Mouse (Mus musculus) C3H10T1/2 (cell line): ENCODE results near the gene Ficd. TPM values are rescaled to one million over a fixed set of nuclear protein-coding genes. Genes with fewer than 3 reads are reported as not detected.

Experiments used
- polyA plus RNA-seq, 2 experiments: library from polyadenylated mRNA; unstranded; fragments of >200 nt; fragmentation: generic; extraction: Trizol; gene quantifications; one replicate each; pipeline ENCODE4 v1.2.1; 2012; ENCODE audit warnings: missing spikeins in 2 of 2

The Ficd gene
- 1 to 10 TPM in 1 of 2 experiments, under 1 TPM in 1; 0.92 to 4.2 TPM for polyA plus RNA-seq

DNA sequence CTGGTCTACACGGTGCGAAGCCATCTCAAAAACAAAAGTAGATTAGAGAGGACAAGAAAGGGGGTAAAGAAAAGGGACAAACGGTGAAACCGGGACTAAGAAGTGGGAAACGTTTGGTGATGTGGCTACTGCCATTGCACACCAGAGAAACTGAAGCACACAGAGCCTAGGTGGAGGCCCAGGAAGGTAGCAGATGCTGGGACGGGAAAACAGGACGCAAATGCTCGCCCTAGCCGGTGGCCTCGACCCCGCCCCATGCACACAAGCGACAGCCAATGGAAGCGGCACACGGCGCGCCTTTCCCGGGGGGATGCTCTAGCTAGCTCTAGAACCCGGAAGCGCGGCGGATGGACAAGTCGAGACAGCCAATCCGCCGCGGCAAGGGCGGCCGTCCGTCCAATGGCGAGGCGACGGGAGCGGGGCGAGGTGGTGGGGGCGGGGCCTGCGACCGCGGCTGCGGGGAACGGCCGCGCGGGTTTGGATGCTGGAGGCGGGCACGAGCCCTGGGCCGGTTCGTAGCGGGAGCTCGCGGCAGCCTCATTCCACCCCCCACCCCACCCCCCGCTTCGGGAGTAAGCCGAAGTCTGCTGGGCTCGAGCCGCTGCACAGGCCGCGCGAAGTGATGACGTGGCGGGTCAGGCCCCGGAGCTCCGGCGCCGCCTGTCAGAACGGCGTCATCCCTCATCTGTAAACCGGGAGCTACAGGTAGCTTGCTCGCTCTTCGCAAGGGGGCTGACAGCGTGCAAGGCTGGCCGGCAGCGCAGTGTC lies at the start of gene Ficd:
Gene Ficd, plus strand, starts transcription at position 459 of the 768 bp plus-strand sequence.

DNA sequence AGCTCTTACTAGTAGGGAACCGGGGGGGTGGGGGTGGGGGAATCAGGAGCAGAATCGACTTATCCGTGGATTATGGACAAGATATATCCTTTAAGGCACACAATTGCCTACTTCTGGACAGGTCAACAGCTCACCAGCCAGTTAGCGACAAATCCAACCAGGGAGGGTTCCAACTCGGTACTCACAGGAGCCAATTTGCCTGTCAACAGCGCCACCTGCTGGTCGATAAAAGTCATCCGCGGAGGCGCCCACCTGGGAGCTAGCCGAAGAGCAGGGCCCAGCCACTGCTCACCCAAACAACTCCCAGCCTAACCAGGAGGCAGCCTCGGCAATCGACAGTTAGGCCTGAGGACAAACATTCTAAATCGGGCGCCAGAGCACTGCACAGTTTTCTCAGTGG lies 11.2 kb upstream of the Ficd start, which contains the start of gene 1700069L16Rik:
Gene 1700069L16Rik, minus strand, starts transcription at position 327 of the 400 bp plus-strand sequence.

DNA sequence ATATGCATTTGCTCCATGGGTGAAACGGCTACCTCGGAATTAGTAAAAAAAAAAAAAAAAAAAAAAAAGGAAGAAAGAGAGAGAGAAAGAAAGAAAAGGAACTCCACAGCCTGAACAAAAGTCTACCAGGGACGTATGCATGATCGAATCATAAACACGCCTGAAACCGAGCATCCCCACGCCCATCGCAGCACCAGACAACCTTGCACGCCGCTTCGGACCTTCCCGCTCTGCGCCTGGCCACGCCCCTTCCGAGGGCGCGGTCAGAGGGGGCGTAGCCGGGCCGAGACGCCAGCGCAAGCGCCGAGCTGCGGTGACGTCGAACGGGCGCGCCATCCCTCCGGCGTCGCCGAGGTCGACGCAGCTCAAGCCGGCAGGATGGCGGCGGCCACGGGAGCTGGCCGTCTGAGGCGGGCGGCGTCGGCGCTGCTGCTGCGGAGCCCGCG lies 36.9 kb downstream of the Ficd start, which contains the start of the genes Sart3 and Iscu:
Gene Sart3, minus strand, starts transcription at position 61 of the 446 bp plus-strand sequence.
Gene Iscu, plus strand, starts transcription at position 299 of the 446 bp plus-strand sequence.

Other genes with a start within 250 kb of the Ficd start
- gene Wscd2, start 245.5 kb upstream of the Ficd start, polyA plus RNA-seq, result under 1 TPM in 1 of 2 experiments, not detected in 1; 0.13 TPM
- 10 to 100 TPM in 1 of 2 experiments, 1 to 10 TPM in 1; 2.7 to 12.4 TPM for gene Cmklr1, start 85.4 kb upstream of the Ficd start, polyA plus RNA-seq
- gene 1700069L16Rik, start 11.0 kb upstream of the Ficd start, polyA plus RNA-seq, result not detected
- gene Sart3, start 36.7 kb downstream of the Ficd start, polyA plus RNA-seq, result 10 to 100 TPM; 16.2 to 23.0 TPM
- gene Iscu, start 36.9 kb downstream of the Ficd start, polyA plus RNA-seq, result 100 to 1,000 TPM in 1 of 2 experiments, 10 to 100 TPM in 1; 55.5 to 104 TPM
- gene Tmem119, start 64.7 kb downstream of the Ficd start, polyA plus RNA-seq, result 10 to 100 TPM in 1 of 2 experiments, 1 to 10 TPM in 1; 8.0 to 30.4 TPM
- not detected for gene Selplg, start 96.8 kb downstream of the Ficd start, polyA plus RNA-seq
- gene Coro1c, start 173.0 kb downstream of the Ficd start, polyA plus RNA-seq, result 10 to 100 TPM; 25.0 to 48.5 TPM